Mouse (Mus musculus): ENCODE measurements around the gene Hsd17b13.

Hsd17b13 gene

GRCm38 (mm10) chr5:103923755-103924154 lies 53.5 kb downstream of the Hsd17b13 start:
- DNase-seq (ENCODE audit: low read depth, low spot score): no peak

GRCm38 (mm10) chr5:103923101-103923500 lies 54.1 kb downstream of the Hsd17b13 start:
- no peak for DNase-seq (ENCODE audit: low read depth, low spot score)

- DNase-seq (ENCODE audit: low read depth, low spot score): no peak
These were observed 54.8 kb downstream of the Hsd17b13 start for GRCm38 (mm10) chr5:103922436-103922835.

- no peak for DNase-seq (ENCODE audit: low read depth, low spot score)
These were observed 57.7 kb downstream of the Hsd17b13 start for GRCm38 (mm10) chr5:103919497-103919896.

GRCm38 (mm10) chr5:103918233-103918632 lies 59.0 kb downstream of the Hsd17b13 start:
- DNase-seq (ENCODE audit: low read depth, low spot score): no peak

- no peak for DNase-seq (ENCODE audit: low read depth, low spot score)
These were observed 59.8 kb downstream of the Hsd17b13 start for GRCm38 (mm10) chr5:103917357-103917895.

- DNase-seq (ENCODE audit: low read depth, low spot score): no peak
These were observed 60.4 kb downstream of the Hsd17b13 start for GRCm38 (mm10) chr5:103916595-103917356.

- no peak for DNase-seq (ENCODE audit: low read depth, low spot score)
These were observed 62.6 kb downstream of the Hsd17b13 start for GRCm38 (mm10) chr5:103914335-103915226.

GRCm38 (mm10) chr5:103913150-103913549 lies 64.1 kb downstream of the Hsd17b13 start:
- DNase-seq (ENCODE audit: low read depth, low spot score): no peak

GRCm38 (mm10) chr5:103911555-103911954 lies 65.7 kb downstream of the Hsd17b13 start:
- DNase-seq (ENCODE audit: low read depth, low spot score): no peak

- DNase-seq (ENCODE audit: low read depth, low spot score): peak; percentile 77
These were observed 66.3 kb downstream of the Hsd17b13 start, which contains the start of gene Klhl8 for GRCm38 (mm10) chr5:103910748-103911409. Gene Klhl8, minus strand, starts transcription at chr5:103911259.

GRCm38 (mm10) chr5:103910156-103910555 lies 67.1 kb downstream of the Hsd17b13 start:
- DNase-seq (ENCODE audit: low read depth, low spot score): no peak

GRCm38 (mm10) chr5:103909466-103909865 lies 67.7 kb downstream of the Hsd17b13 start:
- DNase-seq (ENCODE audit: low read depth, low spot score): no peak

- no peak for DNase-seq (ENCODE audit: low read depth, low spot score)
These were observed 68.4 kb downstream of the Hsd17b13 start for GRCm38 (mm10) chr5:103908851-103909250.

- DNase-seq (ENCODE audit: low read depth, low spot score): no peak
These were observed 69.4 kb downstream of the Hsd17b13 start for GRCm38 (mm10) chr5:103907844-103908243.

GRCm38 (mm10) chr5:103906173-103906572 lies 71.0 kb downstream of the Hsd17b13 start:
- no peak for DNase-seq (ENCODE audit: low read depth, low spot score)

Data from embryo, embryonic 11.5 days (tissue).